Mouse (Mus musculus) CH12.LX (cell line): ENCODE results near the gene Ctcf.

Experiments used
- CHD1 ChIP-seq: IDR thresholded peaks from 2 replicates; pipeline ENCODE4 v1.6.1; 2012; ENCODE audit warnings: low read depth, low read length, improper control_type of control experiment, inconsistent platforms
- CTCF ChIP-seq, 2 experiments: IDR thresholded peaks in 1 of 2; conservative IDR thresholded peaks in 1 of 2; 2 replicates each; pipeline ENCODE4 v1.5.1; 2011 to 2012; ENCODE audit warnings: low read depth in 2 of 2, low read length in 2 of 2, improper control_type of control experiment in 1 of 2, inconsistent platforms in 1 of 2, mild to moderate bottlenecking in 1 of 2, moderate library complexity in 1 of 2
- EP300 ChIP-seq: IDR thresholded peaks from 2 replicates; pipeline ENCODE4 v1.6.1; 2011; ENCODE audit warnings: low read length, improper control_type of control experiment
- MAFK ChIP-seq: IDR thresholded peaks from 2 replicates; pipeline ENCODE4 v1.6.1; 2011; ENCODE audit warnings: low read length, improper control_type of control experiment; ENCODE audit not compliant: insufficient replicate concordance
- POLR2A ChIP-seq: IDR thresholded peaks from 2 replicates; pipeline ENCODE4 v1.6.1; 2011; ENCODE audit warnings: low read depth, mild to moderate bottlenecking, improper control_type of control experiment, low read length
- POLR2AphosphoS2 ChIP-seq: IDR thresholded peaks from 2 replicates; pipeline ENCODE4 v1.6.1; 2011; ENCODE audit warnings: low read depth, low read length, improper control_type of control experiment

DNA sequence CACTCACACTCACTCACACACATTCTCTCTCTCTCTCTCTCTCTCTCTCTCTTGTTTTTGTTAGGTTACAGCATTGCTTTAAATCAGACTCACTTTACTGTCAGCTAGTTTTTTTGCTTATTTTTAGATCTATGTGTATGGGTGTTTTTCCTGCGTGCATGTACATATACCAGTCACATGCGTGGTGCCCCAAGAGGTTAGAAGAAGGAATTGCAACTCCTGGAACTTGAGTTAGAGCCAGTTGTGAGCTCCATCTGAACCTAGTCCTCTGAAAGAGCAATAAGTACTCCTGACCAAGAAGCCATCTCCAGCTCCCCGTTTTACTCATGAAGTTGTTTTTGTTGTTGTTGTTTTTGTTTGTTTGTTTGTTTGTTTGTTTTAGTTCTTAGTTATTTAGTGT is 24.8 kb downstream of the Ctcf start:
- TF ChIP-seq CTCF (conservative IDR thresholded peaks at IDR 0.05 in 1 of 2, IDR thresholded peaks at IDR 0.05 in 1 of 2; ENCODE audit: low read depth in 2 of 2, low read length in 2 of 2) = peak; percentile 53 to 57
- TF ChIP-seq EP300 = no peak
- TF ChIP-seq POLR2AphosphoS2 = no peak
- no peak for TF ChIP-seq MAFK
- TF ChIP-seq POLR2A = no peak
- no peak for TF ChIP-seq CHD1
